Mouse (Mus musculus) lung, adult 2 months (tissue): ENCODE measurements around the gene Rbm24.

Experiments
- CTCF ChIP-seq: fragments of 200-500 bp; IDR thresholded peaks from 2 replicates; pipeline ENCODE4 v1.5.1; 2011; ENCODE audit warnings: mild to moderate bottlenecking, low read length, control low read depth; ENCODE audit not compliant: insufficient read depth
- POLR2A ChIP-seq: fragments of 200-500 bp; IDR thresholded peaks from 2 replicates; pipeline ENCODE4 v1.6.1; 2011; ENCODE audit warnings: low read depth, mild to moderate bottlenecking, control low read depth, low read length, borderline replicate concordance; ENCODE audit errors: extremely low read depth

- TF ChIP-seq CTCF (no peak), POLR2A (no peak)
These were observed 640 bp upstream of the Rbm24 start for GRCm38 (mm10) chr13:46417594-46417993.
